Mouse (Mus musculus) megakaryocyte-erythroid progenitor cell, adult 5-6 weeks (primary cell): Measurements from ENCODE around the gene Adam33. TPM values are rescaled to one million over a fixed set of nuclear protein-coding genes. Genes with fewer than 3 reads are reported as not detected.
"Not testable (repeated sequence)": the region's sequence is repeated elsewhere in the genome, so short reads cannot be mapped to it uniquely, and the experiment has no call there.

Source experiments
- ATAC-seq: replicated peaks from 2 replicates; pipeline ENCODE4 v1.8.0; 2016; ENCODE audit warnings: mild to moderate bottlenecking, inconsistent platforms; ENCODE audit not compliant: severe bottlenecking, poor library complexity, low FRiP score, low TSS enrichment
- total RNA-seq, 2 experiments: library from RNA; stranded (forward) in 1 of 2; stranded (reverse) in 1 of 2; fragments of 200-1000, 215-1000 nt in 1 of 2; fragments of >200 nt in 1 of 2; fragmentation: Nextera tagmentation in 1 of 2; gene quantifications; 2 replicates each; pipeline ENCODE4 v1.2.3; 2014 to 2017

Adam33 gene
- total RNA-seq (2014; fragmentation: Nextera tagmentation) (0.76 TPM in 1 of 2 replicates, not detected in the other), total RNA-seq (2017) (not detected in 2 replicates)

GRCm38 (mm10) chr2:131063404-131063864 is at the start of gene Adam33:
Gene Adam33 (minus strand): TSS chr2:131063814.
- peak; percentile 67 for ATAC-seq

GRCm38 (mm10) chr2:131105989-131106388 is 42.4 kb upstream of the Adam33 start:
- ATAC-seq, result no peak

- not testable (repeated sequence) for ATAC-seq
These were observed 41.4 kb upstream of the Adam33 start for GRCm38 (mm10) chr2:131105061-131105460.

GRCm38 (mm10) chr2:131104021-131104420 is 40.4 kb upstream of the Adam33 start:
- ATAC-seq, result no peak

GRCm38 (mm10) chr2:131101530-131101929 is 37.9 kb upstream of the Adam33 start:
- ATAC-seq, result no peak

GRCm38 (mm10) chr2:131097087-131097486 is 33.5 kb upstream of the Adam33 start:
- no peak for ATAC-seq

- peak; percentile 71 for ATAC-seq
These were observed 32.6 kb upstream of the Adam33 start for GRCm38 (mm10) chr2:131096101-131096795.

- peak; percentile 62 for ATAC-seq
These were observed 31.2 kb upstream of the Adam33 start for GRCm38 (mm10) chr2:131094823-131095222.

- ATAC-seq, result no peak
These were observed 30.0 kb upstream of the Adam33 start for GRCm38 (mm10) chr2:131093577-131093976.

- ATAC-seq, result no peak
These were observed 27.2 kb upstream of the Adam33 start for GRCm38 (mm10) chr2:131090852-131091251.

- ATAC-seq, result no peak
These were observed 26.0 kb upstream of the Adam33 start for GRCm38 (mm10) chr2:131089634-131090033.

GRCm38 (mm10) chr2:131088581-131088980 is 25.0 kb upstream of the Adam33 start:
- ATAC-seq, result no peak

GRCm38 (mm10) chr2:131086667-131087390 is 23.2 kb upstream of the Adam33 start, which contains the start of gene Siglec1:
Gene Siglec1 (minus strand): TSS chr2:131086765.
- no peak for ATAC-seq

GRCm38 (mm10) chr2:131084206-131084605 is 20.6 kb upstream of the Adam33 start:
- ATAC-seq, result no peak

- peak; percentile 51 for ATAC-seq
These were observed 16.9 kb upstream of the Adam33 start for GRCm38 (mm10) chr2:131080507-131080906.

GRCm38 (mm10) chr2:131072536-131072935 is 8.9 kb upstream of the Adam33 start:
- ATAC-seq, result no peak

GRCm38 (mm10) chr2:131067481-131067880 is 3.9 kb upstream of the Adam33 start:
- ATAC-seq, result no peak

- ATAC-seq, result no peak
These were observed 2.7 kb upstream of the Adam33 start for GRCm38 (mm10) chr2:131066342-131066741.

- ATAC-seq, result no peak
These were observed 2.0 kb downstream of the Adam33 start for GRCm38 (mm10) chr2:131061607-131062006.

- no peak for ATAC-seq
These were observed 2.8 kb downstream of the Adam33 start for GRCm38 (mm10) chr2:131060784-131061183.
